Mouse (Mus musculus): ENCODE measurements around the gene Abraxas1. TPM values are rescaled to one million over a fixed set of nuclear protein-coding genes. Genes with fewer than 3 reads are reported as not detected.

Gene Abraxas1
- polyA plus RNA-seq (2012; rRNA removed; ENCODE audit: low replicate concordance) = 1.1 and 1.7 TPM in 2 replicates

DNA sequence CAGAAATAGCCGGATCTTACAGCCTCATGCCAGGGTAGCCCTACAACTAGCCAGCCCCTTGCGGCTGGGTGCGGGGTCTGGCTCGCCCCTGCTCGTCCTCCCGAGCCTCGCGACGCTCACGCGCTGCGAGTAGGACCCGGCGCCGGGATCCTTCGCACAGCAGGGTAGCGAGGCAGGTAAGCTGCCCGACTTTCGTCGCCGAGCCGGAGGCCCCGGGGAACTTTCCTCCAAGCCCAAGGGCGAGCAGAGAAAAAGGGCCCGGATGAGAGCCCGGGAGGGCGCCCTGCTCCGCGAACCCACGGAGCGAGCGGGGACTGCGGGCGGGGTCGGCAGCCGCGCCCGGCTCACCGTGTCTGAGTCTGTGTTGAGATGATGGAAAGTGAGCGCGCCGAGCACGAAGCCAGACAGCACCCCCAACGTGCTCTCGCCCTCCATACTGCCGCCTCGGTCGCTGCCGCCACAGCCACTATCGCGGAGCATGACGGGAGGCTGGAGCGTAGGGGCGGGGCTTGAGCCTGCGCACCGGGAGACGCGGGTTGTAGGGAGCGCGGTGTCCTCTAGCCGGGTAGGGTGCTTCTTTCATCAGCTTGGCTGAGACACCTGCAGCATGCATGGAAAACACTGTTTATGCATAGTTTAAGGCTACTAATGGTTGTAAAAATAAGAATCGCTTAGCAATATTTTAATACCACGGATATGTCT, at the start of gene Abraxas1:
Abraxas1 (minus strand) TSS at position 483 of the 702 bp plus-strand sequence.

DNA sequence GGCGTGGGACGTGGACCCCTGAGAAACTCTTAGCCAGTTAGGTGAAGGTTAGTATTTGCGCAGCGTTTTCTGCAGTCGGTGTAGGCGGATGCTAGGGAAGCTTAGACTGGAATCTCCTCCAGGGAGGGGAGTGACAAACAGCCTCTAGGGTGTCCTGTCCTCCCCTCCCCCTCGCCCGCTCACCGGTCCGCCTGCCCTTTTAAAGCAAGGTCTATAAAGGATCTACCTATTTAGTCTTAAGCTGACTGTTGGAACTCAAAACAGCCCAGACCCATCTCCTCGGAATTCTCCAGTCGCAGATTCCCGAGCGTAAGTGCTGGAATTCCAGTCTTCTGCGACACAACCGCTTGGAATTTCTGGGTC, 24.7 kb upstream of the Abraxas1 start, which contains the start of gene Gpat3:
Gpat3 (plus strand) TSS at position 229 of the 363 bp plus-strand sequence.

DNA sequence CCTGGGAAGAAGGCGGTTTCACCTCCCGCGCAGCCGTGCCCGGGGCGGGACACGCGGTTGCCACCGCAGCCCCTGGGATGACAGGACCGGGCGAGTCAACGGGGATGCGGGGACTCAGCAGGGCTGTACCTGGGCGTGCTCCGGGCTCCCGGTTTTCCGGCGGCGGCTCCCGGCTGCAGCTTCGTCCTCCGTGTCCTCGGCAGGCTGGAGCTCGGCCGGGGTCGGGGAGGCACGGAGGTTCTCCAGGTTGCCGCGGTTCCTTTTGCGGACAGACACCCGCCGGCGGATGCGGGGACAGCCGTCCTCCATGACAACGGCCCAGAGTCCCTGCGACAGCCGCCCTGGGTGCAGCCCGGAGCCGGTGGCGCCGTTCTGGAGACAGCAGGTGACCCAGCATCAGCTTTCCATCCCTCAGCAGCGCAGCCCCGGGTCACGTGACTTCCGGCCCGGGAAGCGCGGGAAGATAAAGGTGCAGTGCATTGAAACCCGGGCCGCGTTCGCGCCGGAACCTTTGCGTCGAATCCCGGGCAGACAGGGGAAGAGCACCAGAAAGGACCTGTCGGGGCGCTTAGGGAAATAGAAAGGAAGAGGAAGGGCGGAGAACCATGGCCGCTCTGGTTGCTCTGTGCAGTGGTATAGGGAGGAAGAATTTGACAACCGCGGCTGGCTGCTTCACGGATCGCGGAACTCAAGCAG, 22.5 kb downstream of the Abraxas1 start, which contains the start of the genes Helq and Mrps18c:
Helq (minus strand) TSS at position 434 of the 696 bp plus-strand sequence.
Mrps18c (plus strand) TSS at position 463 of the 696 bp plus-strand sequence.

Other genes starting within 250 kb of the Abraxas1 start
- 1,775 and 2,370 TPM in 2 replicates for gene Plac8, start 248.7 kb downstream of the Abraxas1 start, polyA plus RNA-seq (2012; rRNA removed; ENCODE audit: low replicate concordance)
- 97.2 and 201 TPM in 2 replicates for gene Coq2, start 145.8 kb downstream of the Abraxas1 start, polyA plus RNA-seq (2012; rRNA removed; ENCODE audit: low replicate concordance)
- 4.8 and 5.5 TPM in 2 replicates for gene Hpse, start 101.2 kb downstream of the Abraxas1 start, polyA plus RNA-seq (2012; rRNA removed; ENCODE audit: low replicate concordance)
- gene Helq, start 22.4 kb downstream of the Abraxas1 start, polyA plus RNA-seq (2012; rRNA removed; ENCODE audit: low replicate concordance) = 2.2 and 4.2 TPM in 2 replicates
- gene Mrps18c, start 22.3 kb downstream of the Abraxas1 start, polyA plus RNA-seq (2012; rRNA removed; ENCODE audit: low replicate concordance) = 4.9 and 7.7 TPM in 2 replicates
- 5.6 and 27.9 TPM in 2 replicates for gene Gpat3, start 24.7 kb upstream of the Abraxas1 start, polyA plus RNA-seq (2012; rRNA removed; ENCODE audit: low replicate concordance)

Measured in duodenum, adult 2 months (tissue).